Mouse (Mus musculus): ENCODE results near the gene Ppfia1. TPM values are rescaled to one million over a fixed set of nuclear protein-coding genes. Genes with fewer than 3 reads are reported as not detected.

The Ppfia1 gene
- polyA plus RNA-seq (2014; fragmentation: Nextera tagmentation; extraction: Ambion mirVana): 53.0 and 58.3 TPM in 2 replicates

GRCm38 (mm10) chr7:144553237-144554122, at the start of gene Ppfia1:
Gene Ppfia1, minus strand, starts transcription at chr7:144553729.
- peak; percentile 93 for ATAC-seq (replicated peaks; ENCODE audit: low FRiP score)
- peak within 1 kb of the TSS; percentile 94 for H3K9ac ChIP-seq (ENCODE audit: low read length)
- H3K27me3 ChIP-seq (ENCODE audit: control insufficient read depth, insufficient read depth, low read length): no peaks in the 10 kb centered on the region
- H3K4me3 ChIP-seq (ENCODE audit: low read depth, low read length): peak within 1 kb of the TSS; percentile 98
- peak; percentile 99 for DNase-seq (ENCODE audit: low spot score)
- peak within 1 kb of the TSS; percentile 66 for H3K4me2 ChIP-seq (ENCODE audit: low read depth, low read length, severe bottlenecking)
- 0 out of 2 replicates have a peak within 1 kb of the TSS, but pooled peaks have one; percentile 12 for H3K27ac ChIP-seq (ENCODE audit: low read depth, low read length)
- H3K4me1 ChIP-seq (replicated peaks; ENCODE audit: control insufficient read depth, insufficient read depth, low read length): peaks cover 12% of the 10 kb centered on the region
- H3K36me3 ChIP-seq (ENCODE audit: control insufficient read depth, insufficient read depth, low read length): no peaks in the 10 kb centered on the region
- WGBS: under 1% methylated on average over 91 of the region's 97 CpGs
- no peaks in the 10 kb centered on the region for H3K9me3 ChIP-seq (ENCODE audit: control insufficient read depth, low read length)

GRCm38 (mm10) chr7:144600333-144600900, 46.9 kb upstream of the Ppfia1 start:
- ATAC-seq (replicated peaks; ENCODE audit: low FRiP score): no peak
- Histone ChIP-seq H3K27ac (ENCODE audit: low read depth, low read length) (0 out of 2 replicates have a peak overlapping the region, but pooled peaks have one; percentile 38), H3K4me3 (ENCODE audit: low read depth, low read length) (no peak overlapping the region), H3K9me3 (ENCODE audit: control insufficient read depth, low read length) (no peaks in the 10 kb centered on the region), H3K36me3 (ENCODE audit: control insufficient read depth, insufficient read depth, low read length) (no peaks in the 10 kb centered on the region), H3K4me1 (replicated peaks; ENCODE audit: control insufficient read depth, insufficient read depth, low read length) (peaks cover 7% of the 10 kb centered on the region), H3K9ac (ENCODE audit: low read length) (no peak overlapping the region), H3K27me3 (ENCODE audit: control insufficient read depth, insufficient read depth, low read length) (no peaks in the 10 kb centered on the region), H3K4me2 (ENCODE audit: low read depth, low read length, severe bottlenecking) (no peak overlapping the region)
- DNase-seq (ENCODE audit: low spot score): no peak
- 19% methylated on average over 6 of the region's 6 CpGs for WGBS

- Histone ChIP-seq H3K4me3 (ENCODE audit: low read depth, low read length) (no peak overlapping the region), H3K27me3 (ENCODE audit: control insufficient read depth, insufficient read depth, low read length) (peaks cover 3% of the 10 kb centered on the region; the same call in 1 of the 2 replicates), H3K36me3 (ENCODE audit: control insufficient read depth, insufficient read depth, low read length) (no peaks in the 10 kb centered on the region), H3K9me3 (ENCODE audit: control insufficient read depth, low read length) (no peaks in the 10 kb centered on the region), H3K4me1 (replicated peaks; ENCODE audit: control insufficient read depth, insufficient read depth, low read length) (no peaks in the 10 kb centered on the region; the same call in 1 of the 2 replicates), H3K27ac (ENCODE audit: low read depth, low read length) (no peak overlapping the region), H3K9ac (ENCODE audit: low read length) (no peak overlapping the region), H3K4me2 (ENCODE audit: low read depth, low read length, severe bottlenecking) (no peak overlapping the region)
- DNase-seq (ENCODE audit: low spot score) (no peak), ATAC-seq (replicated peaks; ENCODE audit: low FRiP score) (no peak)
- 84% methylated on average over 3 of the region's 3 CpGs for WGBS
Measured at GRCm38 (mm10) chr7:144589508-144589907, 36.0 kb upstream of the Ppfia1 start.

DNA sequence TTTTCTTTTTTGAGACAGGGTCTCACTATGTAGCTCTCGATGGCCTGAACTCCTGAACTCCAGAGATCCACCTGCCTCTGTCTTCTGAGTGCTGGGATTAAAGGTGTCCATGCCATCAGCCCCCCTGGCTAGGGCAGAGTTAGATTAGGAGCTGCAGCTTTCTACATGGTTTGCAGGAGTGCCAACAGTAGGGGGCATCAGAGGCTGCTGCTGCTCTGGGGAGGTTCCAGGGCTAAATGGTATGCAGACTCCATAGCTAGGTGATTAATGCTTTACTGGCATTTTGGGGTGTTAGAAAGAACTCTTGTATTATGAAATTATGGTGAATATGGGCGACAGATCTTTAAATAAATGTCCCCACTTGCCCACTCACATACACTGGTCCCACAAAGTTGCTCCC, 33.8 kb upstream of the Ppfia1 start:
- H3K4me2 ChIP-seq (ENCODE audit: low read depth, low read length, severe bottlenecking): no peak overlapping the region
- H3K4me1 ChIP-seq (replicated peaks; ENCODE audit: control insufficient read depth, insufficient read depth, low read length): peaks cover 4% of the 10 kb centered on the region; the same call in 1 of the 2 replicates
- H3K36me3 ChIP-seq (ENCODE audit: control insufficient read depth, insufficient read depth, low read length): no peaks in the 10 kb centered on the region
- WGBS: 36% methylated on average over 2 of the region's 2 CpGs
- H3K4me3 ChIP-seq (ENCODE audit: low read depth, low read length): no peak overlapping the region
- peak overlapping the region; percentile 12; the same call in 1 of the 2 replicates for H3K9ac ChIP-seq (ENCODE audit: low read length)
- DNase-seq (ENCODE audit: low spot score) (peak; percentile 72), ATAC-seq (replicated peaks; ENCODE audit: low FRiP score) (no peak)
- no peaks in the 10 kb centered on the region for H3K9me3 ChIP-seq (ENCODE audit: control insufficient read depth, low read length)
- H3K27ac ChIP-seq (ENCODE audit: low read depth, low read length): no peak overlapping the region
- peaks cover 3% of the 10 kb centered on the region; the same call in 1 of the 2 replicates for H3K27me3 ChIP-seq (ENCODE audit: control insufficient read depth, insufficient read depth, low read length)

GRCm38 (mm10) chr7:144585648-144586047, 32.1 kb upstream of the Ppfia1 start:
- H3K4me1 ChIP-seq (replicated peaks; ENCODE audit: control insufficient read depth, insufficient read depth, low read length): peaks cover 9% of the 10 kb centered on the region; the same call in 1 of the 2 replicates
- 9% methylated on average over 6 of the region's 6 CpGs for whole genome bisulfite sequencing
- no peak overlapping the region for H3K4me3 ChIP-seq (ENCODE audit: low read depth, low read length)
- peaks cover 3% of the 10 kb centered on the region; the same call in 1 of the 2 replicates for H3K27me3 ChIP-seq (ENCODE audit: control insufficient read depth, insufficient read depth, low read length)
- DNase-seq (ENCODE audit: low spot score): peak; percentile 91
- no peak overlapping the region for H3K4me2 ChIP-seq (ENCODE audit: low read depth, low read length, severe bottlenecking)
- no peak overlapping the region for H3K27ac ChIP-seq (ENCODE audit: low read depth, low read length)
- H3K36me3 ChIP-seq (ENCODE audit: control insufficient read depth, insufficient read depth, low read length): no peaks in the 10 kb centered on the region
- no peaks in the 10 kb centered on the region for H3K9me3 ChIP-seq (ENCODE audit: control insufficient read depth, low read length)
- no peak for ATAC-seq (replicated peaks; ENCODE audit: low FRiP score)
- H3K9ac ChIP-seq (ENCODE audit: low read length): no peak overlapping the region

- Histone ChIP-seq H3K36me3 (ENCODE audit: control insufficient read depth, insufficient read depth, low read length) (no peaks in the 10 kb centered on the region; the same call in 1 of the 2 replicates), H3K27me3 (ENCODE audit: control insufficient read depth, insufficient read depth, low read length) (peaks cover 3% of the 10 kb centered on the region; the same call in 1 of the 2 replicates), H3K4me1 (replicated peaks; ENCODE audit: control insufficient read depth, insufficient read depth, low read length) (peaks cover 9% of the 10 kb centered on the region; the same call in 1 of the 2 replicates), H3K4me2 (ENCODE audit: low read depth, low read length, severe bottlenecking) (no peak overlapping the region), H3K9me3 (ENCODE audit: control insufficient read depth, low read length) (no peaks in the 10 kb centered on the region), H3K27ac (ENCODE audit: low read depth, low read length) (no peak overlapping the region), H3K9ac (ENCODE audit: low read length) (no peak overlapping the region), H3K4me3 (ENCODE audit: low read depth, low read length) (no peak overlapping the region)
- 4% methylated on average over 4 of the region's 4 CpGs for WGBS
- DNase-seq (ENCODE audit: low spot score) (peak; percentile 78), ATAC-seq (replicated peaks; ENCODE audit: low FRiP score) (no peak)
Measured at GRCm38 (mm10) chr7:144583619-144584018, 30.1 kb upstream of the Ppfia1 start.

DNA sequence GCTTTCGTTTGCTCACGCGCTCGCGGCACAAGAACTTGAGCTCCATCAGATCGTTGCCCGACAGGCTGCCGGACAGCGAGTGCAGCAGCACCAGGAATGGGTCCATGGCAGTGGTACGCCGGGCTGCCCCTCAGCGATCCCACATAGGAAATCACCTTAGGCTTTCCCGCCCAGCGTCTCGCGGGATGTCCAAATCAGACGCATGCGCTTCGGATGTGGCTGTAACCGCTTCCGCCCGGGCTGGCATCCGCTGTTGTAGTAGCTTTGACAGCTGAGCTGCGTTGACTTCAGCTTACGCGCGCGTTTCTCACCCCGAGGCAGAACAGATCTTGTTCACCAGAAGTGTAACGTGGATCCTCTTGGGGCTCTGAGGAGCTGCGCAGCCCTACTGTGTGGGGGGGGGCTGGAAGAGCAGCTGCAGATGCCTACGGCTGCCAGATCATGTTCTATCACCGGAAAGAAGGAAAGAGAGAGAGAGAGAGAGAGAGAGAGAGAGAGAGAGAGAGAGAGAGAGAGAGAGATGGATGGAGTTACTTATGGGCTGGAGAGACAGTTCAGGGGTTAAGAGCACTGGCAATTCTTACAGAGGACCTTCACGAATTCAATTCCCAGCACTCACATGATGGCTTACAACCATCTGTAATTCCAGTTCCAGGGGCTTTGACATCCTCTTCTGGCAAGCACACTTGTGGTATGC, 28.9 kb upstream of the Ppfia1 start, which contains the start of gene Fadd:
Gene Fadd (minus strand): TSS at position 180 of the 697 bp plus-strand sequence.
- peak within 1 kb of the TSS; percentile 87 for H3K9ac ChIP-seq (ENCODE audit: low read length)
- H3K27me3 ChIP-seq (ENCODE audit: control insufficient read depth, insufficient read depth, low read length): peaks cover 3% of the 10 kb centered on the region; the same call in 1 of the 2 replicates
- DNase-seq (ENCODE audit: low spot score): peak; percentile 95
- H3K9me3 ChIP-seq (ENCODE audit: control insufficient read depth, low read length): no peaks in the 10 kb centered on the region
- H3K4me2 ChIP-seq (ENCODE audit: low read depth, low read length, severe bottlenecking): peak within 1 kb of the TSS; percentile 83
- peak within 1 kb of the TSS; percentile 82 for H3K27ac ChIP-seq (ENCODE audit: low read depth, low read length)
- no peaks in the 10 kb centered on the region; the same call in 1 of the 2 replicates for H3K36me3 ChIP-seq (ENCODE audit: control insufficient read depth, insufficient read depth, low read length)
- peak within 1 kb of the TSS; percentile 79 for H3K4me3 ChIP-seq (ENCODE audit: low read depth, low read length)
- H3K4me1 ChIP-seq (replicated peaks; ENCODE audit: control insufficient read depth, insufficient read depth, low read length): peaks cover 9% of the 10 kb centered on the region; the same call in 1 of the 2 replicates
- WGBS: 3% methylated on average over 34 of the region's 34 CpGs
- ATAC-seq (replicated peaks; ENCODE audit: low FRiP score): peak; percentile 82
